Mouse (Mus musculus): ENCODE data around the gene Gm5741.

GRCm38 (mm10) chr8:85027922-85028321, 39.9 kb downstream of the Gm5741 start:
- TF ChIP-seq EP300 (IDR thresholded peaks at IDR 0.05; ENCODE audit: insufficient read depth, low read depth, low read length) (no peak), POLR2A (IDR thresholded peaks at IDR 0.05; ENCODE audit: insufficient read depth, low read depth, low read length) (no peak)
